Mouse (Mus musculus): ENCODE measurements around the gene 3110001I22Rik.
"Not testable (repeated sequence)": the region's sequence is repeated elsewhere in the genome, so short reads cannot be mapped to it uniquely, and the experiment has no call there.

3110001I22Rik gene

DNA sequence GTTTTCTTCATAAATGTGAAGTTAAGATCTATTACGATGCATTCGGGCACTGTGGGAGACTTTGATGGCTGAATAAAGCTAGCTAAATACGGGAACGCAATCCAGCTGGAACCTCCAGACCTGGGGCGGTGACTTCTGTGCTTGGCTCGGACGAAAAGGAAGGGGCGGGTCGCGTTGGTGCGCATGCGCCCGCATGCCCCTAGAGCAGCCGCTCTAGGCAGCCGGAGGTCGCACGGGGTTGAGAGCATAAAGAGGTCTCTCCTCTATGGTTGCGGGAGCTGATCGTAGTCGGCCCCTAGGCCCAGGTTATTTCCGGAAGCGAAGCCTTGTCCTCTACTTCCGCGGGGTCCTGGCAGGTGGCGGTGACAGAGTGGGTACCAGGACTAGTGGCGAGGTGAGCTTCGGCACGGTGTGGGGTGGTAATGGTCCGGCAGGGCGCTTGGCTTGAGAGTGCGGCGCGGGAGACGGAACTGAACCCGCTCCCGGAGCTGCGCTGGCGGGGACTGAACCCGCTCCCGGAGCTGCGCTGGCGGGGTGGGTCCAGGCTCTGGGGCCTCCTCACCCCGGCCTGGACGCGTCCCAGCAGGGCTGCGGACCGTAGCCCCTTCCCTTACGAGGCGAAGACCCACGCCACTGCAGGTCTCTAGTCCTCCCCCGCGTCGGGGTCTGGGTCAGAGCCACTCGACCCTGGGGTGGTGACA, at the start of gene 3110001I22Rik, which contains the start of gene Bfar:
Gene 3110001I22Rik, plus strand, starts transcription at position 245 of the 701 bp plus-strand sequence.
Gene Bfar, plus strand, starts transcription at position 174 of the 701 bp plus-strand sequence.
- peak; percentile 95 for DNase-seq

DNA sequence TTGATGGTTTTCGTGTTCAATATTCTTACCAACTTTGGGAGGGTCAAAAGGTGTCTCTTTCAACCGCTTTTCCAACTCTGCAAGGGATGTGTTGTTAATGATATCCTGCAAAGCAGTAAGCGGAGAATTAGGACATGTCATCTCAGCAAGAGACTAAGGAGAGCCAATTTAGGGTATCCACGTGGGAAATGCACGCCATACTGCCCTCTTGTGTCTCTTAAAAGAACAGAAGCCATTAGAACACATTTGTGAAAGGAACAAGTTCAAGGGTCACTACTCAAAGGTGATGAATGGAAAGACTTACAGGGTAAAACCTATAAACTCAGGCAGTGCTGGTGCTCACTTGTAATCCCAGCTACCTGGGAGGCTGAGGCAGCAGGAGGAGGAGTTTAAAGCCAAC, 43.4 kb upstream of the 3110001I22Rik start:
- DNase-seq, result no peak

DNA sequence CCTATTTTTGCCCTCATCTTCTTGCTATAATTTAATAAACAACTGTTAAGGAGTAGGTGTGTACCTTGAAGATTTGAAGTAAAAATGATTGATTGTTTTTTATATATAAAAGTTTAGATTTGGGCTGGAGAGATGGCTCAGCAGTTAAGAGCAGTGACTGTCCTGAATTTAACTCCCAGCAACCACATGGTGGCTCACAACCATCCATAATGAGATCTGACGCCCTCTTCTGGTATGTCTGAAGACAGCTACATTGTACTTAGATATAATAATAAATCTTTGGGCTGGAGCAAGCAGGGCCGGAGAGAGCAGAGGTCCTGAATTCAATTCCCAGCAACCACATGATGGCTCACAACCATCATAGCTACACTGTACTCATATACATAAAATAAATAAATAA, 33.5 kb upstream of the 3110001I22Rik start:
- DNase-seq, result not testable (repeated sequence)

DNA sequence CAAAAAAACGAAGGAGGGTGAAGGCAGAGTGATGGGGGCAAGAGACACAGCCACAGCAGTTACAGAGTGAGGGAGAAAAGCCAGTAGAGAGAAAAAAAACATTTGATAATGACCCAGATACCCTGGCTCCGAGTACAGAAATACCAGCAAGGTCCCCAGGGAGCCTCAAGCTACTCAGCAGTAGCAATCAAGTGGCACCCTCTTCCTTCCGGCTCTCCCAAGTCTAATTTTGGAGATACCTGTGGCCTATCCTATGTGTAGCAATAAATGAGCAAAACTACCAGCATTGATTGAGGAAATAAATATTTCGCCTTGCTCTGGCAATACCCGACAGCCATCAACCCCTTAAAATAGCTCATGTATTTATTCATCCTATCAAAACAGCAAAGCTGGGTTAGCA, 32.2 kb upstream of the 3110001I22Rik start:
- DNase-seq, result no peak

DNA sequence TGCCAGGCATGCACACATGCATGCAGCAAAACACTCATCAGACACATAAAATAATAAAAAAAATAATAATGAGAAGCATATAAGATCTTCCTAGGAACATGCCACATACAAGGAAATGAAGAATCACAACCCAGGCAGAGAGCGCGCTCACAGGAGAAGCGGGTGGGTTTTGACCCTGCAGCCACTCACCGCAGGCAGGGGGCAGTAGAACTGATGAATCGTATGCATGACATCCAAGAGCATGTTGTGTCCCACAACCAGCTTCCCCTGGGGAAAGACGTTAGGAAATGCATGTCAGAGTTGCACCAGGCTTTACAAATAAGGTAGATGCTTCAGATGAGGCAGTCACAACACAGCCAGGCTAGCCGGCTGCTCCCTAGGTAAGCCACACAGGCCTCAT, 31.7 kb upstream of the 3110001I22Rik start:
- no peak for DNase-seq

DNA sequence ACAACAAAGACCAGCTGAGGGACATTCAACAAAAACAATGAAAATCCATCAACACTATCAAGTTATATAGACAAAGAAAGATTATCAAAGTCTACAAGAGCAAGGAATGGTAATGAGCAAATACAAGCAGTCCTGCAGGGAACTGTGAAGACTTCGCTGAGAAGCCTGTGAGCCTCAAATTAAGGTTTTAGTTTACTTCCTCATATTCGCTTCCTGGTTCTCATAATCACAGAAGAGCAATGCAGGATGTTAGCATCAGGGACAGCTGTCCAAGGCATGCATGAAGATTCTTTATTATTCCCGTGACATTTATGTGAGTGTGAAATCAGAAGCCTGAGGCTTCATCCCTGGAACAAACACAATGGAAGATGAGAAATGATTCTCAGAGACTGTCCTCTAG, 27.3 kb upstream of the 3110001I22Rik start:
- no peak for DNase-seq

DNA sequence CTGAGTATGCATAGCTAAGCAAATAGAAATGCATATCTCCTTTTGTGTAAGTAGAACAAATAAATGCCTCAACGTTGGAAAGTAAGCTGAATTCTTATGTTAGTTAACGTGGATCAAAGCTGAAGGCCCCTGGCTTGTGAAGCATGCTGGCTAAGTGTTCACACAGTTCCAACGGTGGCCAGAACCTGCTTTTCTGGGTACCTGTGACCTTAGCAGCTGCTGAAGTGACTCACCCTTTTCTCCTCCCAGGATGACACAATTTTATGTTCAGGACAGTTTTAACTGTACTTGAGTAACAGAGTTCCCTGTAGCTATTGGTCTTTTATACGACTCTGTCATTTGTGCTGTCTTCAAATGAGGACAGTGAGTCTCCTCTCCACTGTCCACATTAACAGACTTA, 25.8 kb upstream of the 3110001I22Rik start:
- DNase-seq, result no peak

DNA sequence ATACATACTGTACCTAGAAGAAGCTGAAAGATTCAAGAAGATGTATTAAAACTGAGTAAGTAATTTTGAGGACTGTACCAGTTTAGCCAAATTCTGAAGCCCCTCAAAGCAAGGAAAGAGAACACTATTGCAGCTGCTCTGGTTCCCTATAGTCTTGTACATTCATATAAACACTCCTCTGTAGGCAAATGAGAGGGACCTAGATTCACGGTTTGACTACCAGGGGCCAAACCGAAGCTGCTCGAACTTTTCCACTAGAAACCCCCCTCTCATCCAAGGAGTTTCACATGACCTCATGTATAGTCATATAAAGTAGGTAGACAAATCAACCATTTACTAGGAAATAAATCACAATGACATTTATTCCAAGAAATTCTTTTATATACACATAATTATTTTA, 12.8 kb upstream of the 3110001I22Rik start:
- no peak for DNase-seq

DNA sequence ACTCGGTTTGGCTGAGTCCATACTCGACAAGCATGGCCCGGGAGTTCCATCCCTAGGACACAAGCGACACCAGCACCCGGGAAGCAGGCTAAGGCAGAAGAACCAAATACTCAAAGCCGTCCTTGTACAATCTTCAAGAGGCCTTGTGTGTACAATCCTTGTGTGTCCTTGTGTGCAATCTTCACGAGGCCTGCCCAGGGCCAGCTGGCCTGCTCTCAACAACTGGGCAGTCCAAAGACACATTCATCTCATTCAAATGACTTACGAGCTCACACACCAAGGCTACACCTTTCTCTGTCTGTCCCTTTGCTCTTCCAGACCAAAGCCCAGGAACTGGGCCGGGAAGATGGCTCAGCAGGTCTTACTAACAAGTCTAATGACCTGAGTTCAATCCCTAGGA, 11.0 kb upstream of the 3110001I22Rik start:
- DNase-seq, result no peak

DNA sequence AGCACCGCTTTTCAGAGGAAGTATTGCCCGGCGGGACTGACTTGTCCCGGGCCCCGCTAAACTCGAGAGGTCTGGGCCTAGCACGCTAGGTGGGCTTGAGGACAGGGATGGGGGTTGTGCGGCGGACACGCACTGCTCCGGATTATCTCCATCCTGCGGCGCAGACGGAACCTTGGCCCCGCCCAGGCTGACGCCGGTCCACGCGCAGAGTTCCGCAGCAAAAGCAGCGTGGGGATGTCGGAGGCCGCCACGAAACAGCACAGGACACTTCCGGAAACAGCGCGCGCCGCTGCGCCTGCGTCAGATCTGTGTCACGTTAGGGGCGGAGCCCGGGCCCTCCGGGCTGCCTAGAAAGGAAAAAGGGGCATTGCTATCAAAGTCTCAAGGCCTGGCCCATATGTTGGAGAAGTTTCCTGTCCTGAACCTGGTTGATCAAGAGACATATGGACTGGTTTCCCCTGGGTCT, 3.8 kb upstream of the 3110001I22Rik start, which contains the start of gene Parn:
Gene Parn, minus strand, starts transcription at position 293 of the 466 bp plus-strand sequence.
- peak; percentile 95 for DNase-seq

DNA sequence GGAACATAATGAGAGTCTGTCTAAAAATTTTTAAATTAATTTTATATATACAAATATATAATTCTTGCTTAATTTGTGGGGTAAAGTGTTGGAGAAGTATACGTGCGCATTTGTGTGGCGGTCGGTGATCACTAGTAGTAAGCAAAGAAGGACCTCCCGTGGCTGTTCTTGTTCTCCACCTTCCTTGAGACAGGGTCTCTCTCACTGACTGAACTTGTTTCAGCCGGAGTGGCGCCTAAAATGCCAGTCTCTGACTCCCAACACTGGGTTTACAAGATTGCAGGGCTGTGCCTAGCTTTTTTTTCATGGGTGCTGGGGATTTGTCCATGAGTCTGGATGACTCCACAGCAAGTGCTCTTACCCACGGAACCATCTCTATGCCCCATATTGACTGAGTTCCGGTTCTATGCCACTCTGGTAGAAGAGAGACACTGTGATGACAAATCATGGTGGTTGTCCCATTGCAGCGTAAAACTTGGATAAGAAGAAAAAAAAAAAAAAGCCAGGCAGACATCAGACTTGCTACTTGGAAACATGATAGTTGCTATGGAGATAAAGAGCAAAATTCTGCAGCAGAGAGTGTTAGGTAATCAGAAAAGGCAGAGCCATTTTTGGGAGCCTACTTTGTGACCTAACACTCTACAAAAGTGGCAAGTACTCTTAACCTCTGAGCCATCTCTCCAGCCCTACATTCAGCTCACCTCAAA, 3.2 kb upstream of the 3110001I22Rik start:
- DNase-seq, result peak; percentile 7

DNA sequence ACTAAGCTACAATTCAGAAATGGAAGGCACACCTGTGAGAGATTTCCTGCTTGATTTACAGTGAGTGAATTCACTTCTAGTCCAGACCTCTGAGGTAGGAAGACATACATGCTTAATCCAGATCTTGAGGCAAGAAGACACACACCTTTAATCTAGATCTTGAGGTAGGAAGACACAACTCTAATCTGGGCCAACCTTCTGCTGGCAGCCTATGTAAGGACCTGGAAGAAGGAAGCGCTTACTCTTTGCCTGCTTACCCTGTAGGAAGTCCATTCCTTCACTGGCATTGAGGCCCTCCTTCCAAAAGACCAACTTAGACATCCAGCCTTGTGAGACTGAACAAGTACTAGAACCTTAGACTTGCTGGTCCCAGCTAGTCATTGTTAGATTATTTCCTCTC, 2.4 kb upstream of the 3110001I22Rik start:
- no peak for DNase-seq

DNA sequence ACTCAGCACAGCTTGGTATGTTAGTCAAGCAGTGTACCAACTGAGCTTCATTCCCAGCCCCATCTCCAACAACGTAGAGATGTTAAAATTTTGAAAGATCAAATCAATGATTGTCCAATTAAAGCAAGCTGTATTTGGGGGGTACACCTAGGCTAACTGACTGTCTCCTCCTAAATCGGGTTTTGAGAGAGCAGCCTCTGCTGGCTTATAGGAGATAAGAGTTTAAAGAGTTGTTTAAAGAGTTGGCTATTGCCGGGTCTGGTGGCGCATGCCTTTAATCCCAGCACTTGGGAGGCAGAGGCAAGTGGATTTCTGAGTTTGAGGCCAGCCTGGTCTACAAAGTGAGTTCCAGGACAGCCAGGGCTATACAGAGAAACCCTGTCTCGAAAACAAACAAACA, 833 bp upstream of the 3110001I22Rik start:
- not testable (repeated sequence) for DNase-seq

DNA sequence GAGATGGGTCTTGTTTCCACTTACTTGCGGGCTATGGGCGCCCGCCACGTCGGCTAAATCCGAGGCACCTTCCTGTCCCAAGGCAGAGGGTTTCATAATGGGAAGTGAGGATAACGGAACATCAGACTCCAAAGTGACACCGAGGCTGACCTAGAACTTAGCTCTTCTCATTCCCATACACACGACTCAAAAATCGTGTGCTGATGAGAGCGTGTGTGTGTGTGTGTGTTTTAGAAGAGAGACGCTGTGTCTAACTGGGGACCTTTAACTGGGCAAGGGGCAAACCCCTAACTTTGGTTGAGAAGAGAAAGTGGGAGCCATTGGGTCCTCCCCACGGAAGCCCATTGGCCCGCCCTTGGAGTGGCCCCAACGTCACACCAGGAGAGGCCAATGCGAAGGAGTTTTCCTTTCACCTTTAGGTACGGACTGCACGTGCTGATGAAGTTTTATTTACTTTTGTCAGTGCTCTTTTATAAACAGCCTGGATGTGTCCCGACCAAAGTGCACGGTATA, 713 bp downstream of the 3110001I22Rik start:
- DNase-seq, result peak; percentile 71

DNA sequence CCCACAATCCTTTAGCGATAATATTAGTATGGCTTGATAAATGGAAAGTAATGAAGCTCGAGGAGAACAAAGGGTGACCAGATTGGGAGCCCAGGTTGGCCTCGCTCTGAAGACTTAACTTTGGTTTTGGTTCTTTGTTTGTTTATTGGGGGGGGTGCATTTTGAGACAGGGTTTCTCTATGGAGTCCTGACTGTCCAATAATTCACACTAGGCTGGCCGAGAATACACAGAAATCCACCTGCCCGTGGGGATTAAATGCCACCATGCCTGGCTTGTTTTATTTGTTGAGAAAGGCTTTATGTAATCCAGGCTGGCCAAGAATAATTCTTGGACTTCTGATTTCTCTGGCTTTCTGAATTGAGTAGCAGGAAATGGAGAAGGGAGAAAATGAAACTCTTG, 1.4 kb downstream of the 3110001I22Rik start:
- DNase-seq, result no peak

DNA sequence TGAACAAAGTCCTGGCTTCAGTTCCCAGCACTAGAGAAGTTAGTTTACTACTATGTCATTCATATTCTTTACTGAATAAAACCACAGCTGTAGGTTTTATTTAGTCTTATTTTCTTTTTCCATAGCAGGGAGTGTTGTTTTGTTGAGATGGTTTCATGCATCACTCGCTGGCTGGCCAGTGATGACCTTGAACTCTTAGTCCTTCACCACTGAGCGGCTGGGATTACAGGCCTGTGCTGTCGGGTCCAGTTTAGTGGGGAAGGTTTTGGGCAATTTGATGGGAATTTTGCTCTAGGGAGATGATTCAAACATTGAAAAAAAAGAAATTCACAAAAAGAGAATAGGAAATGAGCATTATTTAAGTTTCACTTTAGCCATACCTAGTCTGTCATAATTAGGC, 2.8 kb downstream of the 3110001I22Rik start:
- DNase-seq, result no peak

DNA sequence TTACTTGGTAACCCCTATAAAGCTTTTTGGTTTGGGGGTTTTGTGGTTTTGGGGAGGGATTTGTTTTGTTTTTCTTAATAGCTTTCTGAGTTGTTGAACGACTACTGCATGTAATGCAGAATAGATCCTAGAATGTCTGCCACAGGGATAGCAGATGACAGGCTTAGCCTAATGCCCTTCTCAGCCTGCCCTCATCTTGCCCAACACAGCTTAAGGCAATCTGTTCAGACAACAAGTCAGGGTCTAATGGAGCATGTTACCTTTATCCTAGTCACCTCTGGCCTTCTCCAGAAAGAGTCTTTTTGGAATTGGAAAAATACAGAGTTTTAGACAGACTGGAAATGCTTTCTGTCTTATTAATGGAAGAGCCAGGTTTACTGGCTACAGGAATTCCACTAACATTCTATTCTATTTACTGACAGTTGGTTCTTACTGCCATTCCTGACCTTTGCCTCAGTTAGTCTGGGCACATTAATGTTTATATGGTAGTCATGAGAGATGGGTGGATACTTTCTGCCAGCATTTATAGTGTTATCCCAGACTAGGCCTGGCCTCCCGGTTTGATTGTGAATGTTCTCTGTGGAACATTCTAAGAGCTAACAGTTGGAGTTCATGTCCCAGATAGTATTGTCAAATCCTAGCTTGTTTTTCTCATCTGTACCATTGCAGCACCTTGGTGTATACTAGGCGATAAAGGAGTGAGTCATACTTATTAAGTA, 7.0 kb downstream of the 3110001I22Rik start:
- DNase-seq, result no peak

DNA sequence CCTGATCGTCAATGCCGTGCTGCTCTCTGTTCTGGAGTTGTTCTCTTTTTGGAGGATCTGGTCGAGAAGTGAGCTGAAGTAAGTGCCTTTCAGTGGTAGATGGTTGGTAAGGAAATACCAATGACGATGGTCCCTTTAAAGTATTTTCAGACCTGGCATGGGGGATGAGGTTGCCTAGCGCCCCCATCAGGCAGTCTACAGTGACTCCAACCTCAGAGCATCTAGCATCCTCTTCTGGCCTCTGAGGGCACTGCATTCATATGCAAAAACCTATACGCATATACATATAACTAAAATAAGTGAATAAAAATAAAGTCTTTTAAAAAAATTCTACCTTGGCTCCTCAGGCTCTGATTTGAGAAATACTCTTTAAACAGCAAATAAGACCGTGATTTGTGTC, 27.3 kb downstream of the 3110001I22Rik start:
- no peak for DNase-seq

DNA sequence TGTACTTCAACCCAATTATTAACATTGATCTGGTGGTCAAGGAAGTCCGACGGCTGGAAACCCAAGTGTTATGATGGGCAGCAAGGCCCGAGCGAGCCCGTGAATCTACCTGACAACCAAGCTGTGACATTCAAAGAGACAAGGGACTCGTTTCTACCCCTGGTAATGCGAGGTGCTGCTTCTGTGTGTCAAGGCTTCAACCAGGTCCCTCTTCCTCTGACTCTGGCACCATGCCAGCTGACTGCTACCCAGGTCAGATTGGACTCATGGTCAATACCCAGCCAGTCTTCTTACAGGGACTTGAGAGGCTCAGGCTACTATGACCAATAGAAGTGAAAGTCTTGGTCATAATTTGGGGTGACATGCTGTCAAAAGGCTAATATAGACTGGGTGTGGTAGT, 30.5 kb downstream of the 3110001I22Rik start:
- peak; percentile 13 for DNase-seq

DNA sequence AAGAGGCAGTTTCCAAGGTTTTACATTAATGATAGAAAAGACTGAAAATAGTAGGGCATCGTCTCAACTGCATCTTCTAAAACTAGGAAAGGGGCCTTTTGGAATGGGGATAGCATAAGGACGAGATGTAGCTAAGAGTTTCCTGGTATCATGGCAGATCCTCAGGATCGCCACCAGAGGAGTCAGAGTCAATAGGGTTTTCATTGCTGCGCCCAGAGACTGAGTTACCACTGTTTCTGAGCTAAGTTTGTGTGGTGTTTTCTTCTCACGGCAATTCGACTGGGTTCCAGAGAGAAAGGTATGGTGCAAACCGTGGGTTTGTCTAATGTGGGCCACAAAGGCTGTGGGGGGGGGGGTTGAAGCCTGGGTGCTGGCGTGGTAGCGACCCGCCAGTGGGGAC, 32.9 kb downstream of the 3110001I22Rik start:
- DNase-seq, result no peak

DNA sequence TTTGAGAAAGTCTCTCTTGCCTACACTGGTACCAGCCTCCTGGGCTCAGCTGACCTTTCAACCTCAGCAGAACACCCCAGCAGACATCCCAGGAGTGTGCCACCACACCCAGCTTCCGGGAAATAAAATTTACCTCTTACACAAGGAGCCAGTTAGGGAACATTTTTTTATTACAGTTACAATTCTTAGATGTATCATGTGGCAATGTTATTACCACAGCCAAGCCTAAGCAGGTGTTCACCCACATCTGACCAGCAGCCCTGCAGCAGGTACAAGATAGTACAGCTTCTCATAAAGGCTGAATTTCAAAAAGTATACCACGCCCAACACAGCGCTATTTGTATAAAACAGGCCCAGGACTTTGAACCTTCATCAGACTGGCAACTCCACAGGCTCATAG, 43.2 kb downstream of the 3110001I22Rik start:
- no peak for DNase-seq

DNA sequence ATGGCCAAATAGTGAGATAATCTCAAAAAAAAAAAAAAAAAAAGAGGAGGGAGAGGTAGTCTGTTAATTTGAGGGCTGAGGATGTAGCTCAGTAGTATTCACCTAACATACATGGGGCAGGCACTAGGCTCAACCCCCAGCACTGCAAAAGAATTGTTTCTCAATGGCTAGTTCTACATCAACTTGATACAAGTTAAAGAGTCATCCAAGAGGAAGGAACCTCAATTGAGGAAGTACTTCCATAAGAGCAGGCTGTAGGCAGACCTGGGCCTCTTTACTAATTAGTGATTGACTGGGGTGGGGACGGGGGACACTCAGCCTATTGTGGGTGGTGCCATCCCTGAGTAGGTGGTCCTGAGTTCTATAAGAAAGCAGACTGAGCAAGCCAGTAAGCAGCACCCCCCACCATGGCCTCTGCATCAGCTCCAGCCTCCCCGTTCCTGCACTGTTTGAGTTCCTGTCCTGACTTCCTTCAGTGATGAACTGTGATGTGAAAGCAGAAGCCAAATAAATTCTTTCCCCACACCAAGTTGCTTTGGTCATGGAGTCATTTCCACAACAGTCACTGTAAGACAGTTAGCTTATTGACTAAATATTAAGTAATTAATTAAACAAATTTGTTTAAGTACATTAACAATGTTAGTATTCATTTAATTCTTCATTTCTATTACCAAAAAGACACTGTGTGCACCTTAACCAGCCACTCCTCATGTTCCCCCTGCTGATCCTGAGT, 45.3 kb downstream of the 3110001I22Rik start:
- no peak for DNase-seq

DNA sequence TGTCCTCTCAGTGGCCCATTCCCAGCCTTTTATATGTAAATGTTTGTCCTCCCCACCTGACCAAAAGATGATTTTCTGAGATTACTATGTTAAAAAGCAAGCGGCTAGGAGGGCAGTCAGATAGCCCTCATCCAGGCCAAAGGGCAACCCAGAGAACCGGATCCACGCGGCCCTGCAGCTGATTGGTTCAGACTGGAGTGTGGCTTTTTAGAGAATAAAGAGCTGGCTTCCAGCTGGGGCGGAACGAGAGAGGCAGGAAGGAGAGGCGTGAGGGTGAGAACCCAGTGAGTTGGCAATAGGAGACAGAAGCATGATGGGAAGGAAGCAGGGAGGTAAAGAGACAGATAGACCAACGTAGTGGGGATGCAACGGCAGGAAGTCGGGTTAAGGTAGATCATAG, 51.2 kb downstream of the 3110001I22Rik start:
- DNase-seq, result peak; percentile 14
